Mouse (Mus musculus): ENCODE results near the gene Ccdc183. TPM values are rescaled to one million over a fixed set of nuclear protein-coding genes. Genes with fewer than 3 reads are reported as not detected.
A peak's percentile ranks its signal among the peaks of the same experiment; 100 is the strongest.

Ccdc183 gene
- polyA plus RNA-seq, 1 experiment from 2014 or later, result 0.36 TPM

- no peak for ATAC-seq (ENCODE audit: low FRiP score, low read depth)
- peaks cover 37% of the 10 kb centered on the region for H3K4me1 ChIP-seq
- H3K27me3 ChIP-seq, result peaks cover 39% of the 10 kb centered on the region
- H3K9me3 ChIP-seq, result no peaks in the 10 kb centered on the region
- H3K36me3 ChIP-seq, result peaks cover 45% of the 10 kb centered on the region
- no peak overlapping the region for H3K9ac ChIP-seq (replicated peaks)
- no peak overlapping the region; the same call in 1 of the 2 replicates for H3K4me2 ChIP-seq (replicated peaks)
- H3K27ac ChIP-seq (replicated peaks), result no peak overlapping the region
- 60% methylated on average over 12 of the region's 12 CpGs for WGBS
- no peak overlapping the region for H3K4me3 ChIP-seq
Measured at GRCm38 (mm10) chr2:25582466-25583119, 34.9 kb downstream of the Ccdc183 start.

GRCm38 (mm10) chr2:25581901-25582301, 35.6 kb downstream of the Ccdc183 start:
- Histone ChIP-seq H3K36me3 (peaks cover 38% of the 10 kb centered on the region), H3K4me2 (replicated peaks) (peak overlapping the region; percentile 68), H3K9ac (replicated peaks) (no peak overlapping the region), H3K27me3 (peaks cover 46% of the 10 kb centered on the region), H3K4me3 (no peak overlapping the region; the same call in 1 of the 2 replicates), H3K9me3 (no peaks in the 10 kb centered on the region), H3K27ac (replicated peaks) (no peak overlapping the region), H3K4me1 (peaks cover 42% of the 10 kb centered on the region)
- WGBS, result 27% methylated on average over 6 of the region's 6 CpGs
- no peak for ATAC-seq (ENCODE audit: low FRiP score, low read depth)

- Histone ChIP-seq H3K4me3 (peak within 1 kb of the TSS; percentile 41), H3K27ac (replicated peaks) (no peak within 1 kb of the TSS), H3K4me2 (replicated peaks) (peak within 1 kb of the TSS; percentile 68), H3K36me3 (peaks cover 34% of the 10 kb centered on the region), H3K9me3 (no peaks in the 10 kb centered on the region), H3K4me1 (peaks cover 42% of the 10 kb centered on the region), H3K27me3 (peaks cover 51% of the 10 kb centered on the region), H3K9ac (replicated peaks) (peak within 1 kb of the TSS; percentile 41; the same call in 1 of the 2 replicates)
- peak; percentile 78 for ATAC-seq (ENCODE audit: low FRiP score, low read depth)
- WGBS, result 8% methylated on average over 19 of the region's 19 CpGs
Measured at GRCm38 (mm10) chr2:25581294-25581864, 36.1 kb downstream of the Ccdc183 start, which contains the start of gene Ajm1. Gene Ajm1 (minus strand): TSS chr2:25581757.

DNA sequence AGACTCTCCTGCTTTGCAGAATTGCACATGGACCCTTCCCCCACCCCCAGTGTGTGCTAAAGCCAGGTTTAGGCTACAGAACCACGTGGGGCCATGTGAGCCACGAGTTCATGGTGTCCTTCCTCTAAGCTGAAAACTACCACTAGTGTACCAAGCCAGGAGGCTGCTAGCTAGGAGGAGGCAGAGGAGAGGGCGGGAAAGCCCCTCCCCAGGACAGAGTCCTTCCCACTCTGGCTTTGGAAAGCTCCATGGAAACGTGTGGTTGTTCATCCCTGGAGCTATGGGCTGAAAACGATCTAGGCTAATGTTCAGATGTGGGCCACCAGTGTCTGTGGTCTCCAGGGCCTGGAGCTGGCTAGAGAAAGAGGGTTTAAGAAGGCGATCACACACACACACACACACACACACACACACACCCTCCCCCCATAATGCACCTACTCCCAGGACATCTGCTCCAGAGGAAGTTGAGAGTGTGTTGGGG, 36.8 kb downstream of the Ccdc183 start:
- Histone ChIP-seq H3K27ac (replicated peaks) (no peak overlapping the region), H3K27me3 (peaks cover 58% of the 10 kb centered on the region), H3K4me2 (replicated peaks) (peak overlapping the region; percentile 68), H3K9ac (replicated peaks) (no peak overlapping the region), H3K4me1 (peaks cover 47% of the 10 kb centered on the region), H3K4me3 (0 out of 2 replicates have a peak overlapping the region, but pooled peaks have one; percentile 41), H3K36me3 (peaks cover 28% of the 10 kb centered on the region), H3K9me3 (no peaks in the 10 kb centered on the region)
- ATAC-seq (ENCODE audit: low FRiP score, low read depth), result no peak
- 44% methylated on average over 6 of the region's 6 CpGs for WGBS

- no peaks in the 10 kb centered on the region for H3K9me3 ChIP-seq
- ATAC-seq (ENCODE audit: low FRiP score, low read depth), result no peak
- H3K4me3 ChIP-seq, result peak overlapping the region; percentile 21
- H3K9ac ChIP-seq (replicated peaks), result no peak overlapping the region
- no peak overlapping the region for H3K27ac ChIP-seq (replicated peaks)
- H3K27me3 ChIP-seq, result peaks cover 59% of the 10 kb centered on the region
- H3K36me3 ChIP-seq, result peaks cover 21% of the 10 kb centered on the region
- 8% methylated on average over 27 of the region's 27 CpGs for WGBS
- peak overlapping the region; percentile 25 for H3K4me2 ChIP-seq (replicated peaks)
- peaks cover 53% of the 10 kb centered on the region for H3K4me1 ChIP-seq
Measured at GRCm38 (mm10) chr2:25579737-25580460, 37.6 kb downstream of the Ccdc183 start.

GRCm38 (mm10) chr2:25578796-25579736, 38.4 kb downstream of the Ccdc183 start:
- WGBS, result 6% methylated on average over 77 of the region's 77 CpGs
- H3K9ac ChIP-seq (replicated peaks), result no peak overlapping the region

GRCm38 (mm10) chr2:25577951-25578795, 39.3 kb downstream of the Ccdc183 start:
- Histone ChIP-seq H3K4me2 (replicated peaks) (peak overlapping the region; percentile 47), H3K4me3 (peak overlapping the region; percentile 23), H3K9ac (replicated peaks) (no peak overlapping the region), H3K27me3 (peaks cover 59% of the 10 kb centered on the region), H3K27ac (replicated peaks) (no peak overlapping the region), H3K36me3 (peaks cover 3% of the 10 kb centered on the region), H3K9me3 (no peaks in the 10 kb centered on the region), H3K4me1 (peaks cover 63% of the 10 kb centered on the region)
- no peak for ATAC-seq (ENCODE audit: low FRiP score, low read depth)
- 5% methylated on average over 73 of the region's 75 CpGs for WGBS

More at GRCm38 (mm10) chr2:25578796-25579736, 38.4 kb downstream of the Ccdc183 start:
- H3K27me3 ChIP-seq, result peaks cover 59% of the 10 kb centered on the region
- ATAC-seq (ENCODE audit: low FRiP score, low read depth), result no peak
- H3K4me1 ChIP-seq, result peaks cover 54% of the 10 kb centered on the region
- H3K36me3 ChIP-seq, result peaks cover 12% of the 10 kb centered on the region
- H3K4me3 ChIP-seq, result peak overlapping the region; percentile 21
- peak overlapping the region; percentile 47 for H3K4me2 ChIP-seq (replicated peaks)
- H3K27ac ChIP-seq (replicated peaks), result no peak overlapping the region
- no peaks in the 10 kb centered on the region for H3K9me3 ChIP-seq

DNA sequence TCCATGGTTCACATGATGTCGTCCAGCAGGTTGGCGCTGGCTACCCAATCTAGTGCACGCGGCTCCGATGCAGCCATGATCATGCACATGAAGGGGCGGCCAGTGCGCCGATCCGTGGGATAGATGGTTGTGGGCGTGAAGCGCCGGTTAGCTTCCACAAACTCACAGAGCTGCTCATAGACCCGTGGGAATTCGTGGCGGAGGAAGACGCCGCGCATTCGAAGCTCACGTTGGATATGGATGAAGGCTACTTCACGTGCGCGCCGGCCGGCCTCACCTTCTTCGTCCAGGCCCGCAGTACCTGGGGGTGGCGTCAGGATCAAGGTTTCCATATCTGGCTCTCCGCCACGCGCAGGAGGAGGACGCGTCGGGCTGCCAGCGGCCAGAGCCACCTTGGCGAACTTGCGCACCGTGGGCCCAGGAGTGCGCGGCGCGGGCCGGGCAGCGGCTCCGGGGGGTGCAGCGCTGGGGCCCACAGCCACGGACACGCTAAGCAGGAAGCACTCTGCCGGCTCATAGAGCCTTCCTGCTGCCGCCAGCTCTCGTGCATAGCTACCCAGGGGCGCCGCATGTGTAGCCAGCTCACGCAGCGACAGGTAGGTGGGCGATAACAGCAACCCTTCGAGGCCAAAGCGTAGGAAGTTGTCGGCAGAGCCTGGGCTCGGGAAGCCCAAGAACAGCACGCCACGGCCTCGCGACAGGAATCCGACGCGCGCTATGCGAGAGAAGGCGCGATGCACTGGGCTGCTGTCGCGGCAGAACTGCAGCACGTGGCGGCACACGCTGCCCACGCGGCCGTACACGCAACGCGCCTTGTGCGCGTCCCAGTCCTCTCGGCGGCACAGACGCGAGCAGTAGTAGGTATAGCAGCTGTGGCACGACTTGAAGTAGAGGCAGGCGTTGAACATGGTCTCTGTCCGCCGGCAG, 40.2 kb downstream of the Ccdc183 start:
- H3K9me3 ChIP-seq, result no peaks in the 10 kb centered on the region
- 14% methylated on average over 92 of the region's 92 CpGs for WGBS
- peak overlapping the region; percentile 23 for H3K4me3 ChIP-seq
- no peak overlapping the region for H3K9ac ChIP-seq (replicated peaks)
- no peak overlapping the region for H3K27ac ChIP-seq (replicated peaks)
- H3K4me1 ChIP-seq, result peaks cover 60% of the 10 kb centered on the region
- peak overlapping the region; percentile 47 for H3K4me2 ChIP-seq (replicated peaks)
- peaks cover 8% of the 10 kb centered on the region; the same call in 1 of the 2 replicates for H3K36me3 ChIP-seq
- H3K27me3 ChIP-seq, result peaks cover 59% of the 10 kb centered on the region
- ATAC-seq (ENCODE audit: low FRiP score, low read depth), result no peak

- Histone ChIP-seq H3K4me3 (0 out of 2 replicates have a peak overlapping the region, but pooled peaks have one; percentile 58), H3K27me3 (peaks cover 57% of the 10 kb centered on the region), H3K9me3 (no peaks in the 10 kb centered on the region), H3K4me2 (replicated peaks) (peak overlapping the region; percentile 94), H3K4me1 (peaks cover 52% of the 10 kb centered on the region), H3K9ac (replicated peaks) (peak overlapping the region; percentile 66), H3K27ac (replicated peaks) (no peak overlapping the region), H3K36me3 (peaks cover 16% of the 10 kb centered on the region)
- 70% methylated on average over 14 of the region's 16 CpGs for WGBS
- ATAC-seq (ENCODE audit: low FRiP score, low read depth), result no peak
Measured at GRCm38 (mm10) chr2:25576028-25576850, 41.2 kb downstream of the Ccdc183 start.
